Mouse (Mus musculus): ENCODE data around the gene Spz1. TPM values are rescaled to one million over a fixed set of nuclear protein-coding genes. Genes with fewer than 3 reads are reported as not detected.

Gene Spz1
- total RNA-seq, 2 experiments from 2014 or later: not detected

Other genes starting within 250 kb of the Spz1 start
- gene Dhfr, start 221.4 kb downstream of the Spz1 start, total RNA-seq (2021): 1 to 10 TPM; 1.1 to 1.2 TPM
- gene Msh3, start 221.2 kb downstream of the Spz1 start, total RNA-seq (2021): 10 to 100 TPM; 10.5 to 11.9 TPM
- not detected for gene Ankrd34b, start 150.3 kb downstream of the Spz1 start, total RNA-seq (2021)
- gene Fam151b, start 92.2 kb downstream of the Spz1 start, total RNA-seq (2021): 1 to 10 TPM; 2.4 to 2.5 TPM
- gene Zfyve16, start 45.3 kb downstream of the Spz1 start, total RNA-seq (2021): 10 to 100 TPM; 10.3 to 10.6 TPM
- 10 to 100 TPM; 11.7 to 15.2 TPM for gene Serinc5, start 34.9 kb upstream of the Spz1 start, total RNA-seq (2021)
- 100 to 1,000 TPM; 130 to 144 TPM for gene Thbs4, start 218.6 kb upstream of the Spz1 start, total RNA-seq (2021)